Mouse (Mus musculus): Measurements from ENCODE around the gene Copg1. TPM values are rescaled to one million over a fixed set of nuclear protein-coding genes. Genes with fewer than 3 reads are reported as not detected.
"Not testable (repeated sequence)": the region's sequence is repeated elsewhere in the genome, so short reads cannot be mapped to it uniquely, and the experiment has no call there.

The Copg1 gene
- total RNA-seq, 2 experiments from 2014 or later = 201 to 215 TPM

DNA sequence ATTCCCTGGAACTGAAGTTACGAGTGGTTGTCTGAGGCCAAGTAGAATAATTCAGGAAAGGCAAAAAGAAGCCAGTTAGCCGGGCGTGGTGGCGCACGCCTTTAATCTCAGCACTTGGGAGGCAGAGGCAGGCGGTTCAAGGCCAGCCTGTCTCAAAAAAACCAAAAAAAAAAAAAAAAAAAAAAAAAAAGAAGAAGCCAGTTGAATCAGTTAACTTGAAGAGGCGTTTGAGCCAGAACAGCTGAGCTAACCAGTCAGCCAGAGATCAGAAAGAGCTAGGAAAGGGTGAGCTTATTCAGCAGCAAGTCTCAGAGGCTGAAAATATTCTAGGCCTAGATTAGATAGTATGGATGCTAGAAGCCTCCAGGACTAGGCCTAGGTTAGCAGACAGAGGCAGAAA is 54.6 kb downstream of the Copg1 start:
- no peak for DNase-seq (ENCODE audit: low spot score in 2 of 2)

- not testable (repeated sequence) for DNase-seq (ENCODE audit: low spot score in 2 of 2)
Observed at GRCm38 (mm10) chr6:87962457-87962856, 74.8 kb downstream of the Copg1 start.

Other genes with a start within 250 kb of the Copg1 start
- 1 to 10 TPM; 7.3 to 7.4 TPM for gene Aplf, start 215.6 kb upstream of the Copg1 start, total RNA-seq (2021)
- gene Efcc1, start 156.9 kb upstream of the Copg1 start, total RNA-seq (2021) = 1 to 10 TPM; 4.1 to 5.0 TPM
- under 1 TPM; 0.39 to 0.60 TPM for gene Gp9, start 109.7 kb upstream of the Copg1 start, total RNA-seq (2021)
- gene Rab43, start 75.7 kb upstream of the Copg1 start, total RNA-seq (2021) = 10 to 100 TPM; 17.2 to 21.9 TPM
- 1 to 10 TPM; 2.0 to 3.0 TPM for gene Gm45140, start 52.0 kb upstream of the Copg1 start, total RNA-seq (2021)
- 10 to 100 TPM; 28.9 to 33.8 TPM for gene Isy1, start 49.0 kb upstream of the Copg1 start, total RNA-seq (2021)
- gene Cnbp, start 36.7 kb upstream of the Copg1 start, total RNA-seq (2021) = 100 to 1,000 TPM; 231 to 244 TPM
- 10 to 100 TPM; 24.4 to 26.3 TPM for gene Hmces, start 26.1 kb downstream of the Copg1 start, total RNA-seq (2021)
- gene H1fx, start 93.8 kb downstream of the Copg1 start, total RNA-seq (2021) = 10 to 100 TPM; 70.0 to 76.0 TPM
- gene Rab7, start 157.5 kb downstream of the Copg1 start, total RNA-seq (2021) = 100 to 1,000 TPM; 306 to 313 TPM
- 100 to 1,000 TPM; 143 to 166 TPM for gene Rpn1, start 196.7 kb downstream of the Copg1 start, total RNA-seq (2021)

Measured in layer of hippocampus, postnatal 14 days (tissue).